Mouse (Mus musculus): Measurements from ENCODE around the gene Gm27029.

DNA sequence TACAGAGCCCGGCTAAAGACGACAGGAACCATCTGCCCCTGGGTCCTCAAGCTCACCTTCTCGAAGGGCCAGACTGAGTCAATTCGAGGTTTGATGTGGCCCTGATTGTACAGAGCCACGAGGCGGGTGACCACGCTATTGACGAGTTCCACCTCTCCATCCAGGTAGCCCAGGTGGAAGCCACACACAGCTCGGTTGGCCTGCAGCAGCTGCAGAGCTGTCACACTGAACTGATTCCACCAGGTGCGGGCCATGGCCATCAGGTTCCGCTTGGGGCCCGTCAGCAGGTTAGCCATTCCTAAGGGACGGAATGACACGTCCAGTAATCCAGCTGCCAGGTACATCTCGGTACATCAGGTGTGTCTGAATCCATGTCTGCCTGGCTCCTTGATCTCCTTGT is 35.7 kb upstream of the Gm27029 start:
- no peak for TF ChIP-seq E2F4 (IDR thresholded peaks at IDR 0.05; ENCODE audit: insufficient read depth)
- TF ChIP-seq MAX (IDR thresholded peaks at IDR 0.05; ENCODE audit: low read depth): no peak
- TF ChIP-seq POLR2A (IDR thresholded peaks at IDR 0.05; ENCODE audit: insufficient read length, low read depth): no peak
- TF ChIP-seq TCF12 (IDR thresholded peaks at IDR 0.05; ENCODE audit: insufficient read depth, poor library complexity, severe bottlenecking): no peak
- no peak for TF ChIP-seq TCF3 (IDR thresholded peaks at IDR 0.05; ENCODE audit: insufficient read length, low read depth)
- TF ChIP-seq MYOD1 (IDR thresholded peaks at IDR 0.05; ENCODE audit: control insufficient read depth in 1 of 3, insufficient read length in 2 of 3, low read depth in 2 of 3): no peak
- no peak for TF ChIP-seq CEBPB (IDR thresholded peaks at IDR 0.05; ENCODE audit: insufficient read depth, poor library complexity, severe bottlenecking)
- no peak for TF ChIP-seq MYOG (IDR thresholded peaks at IDR 0.05; ENCODE audit: control insufficient read depth in 1 of 3, insufficient read depth in 1 of 3, insufficient read length in 2 of 3, low read depth in 2 of 3)

Data from myocyte (in vitro differentiated cells).